8 mouse cellular contexts compared by ENCODE assay signal in the genomic region with DNA sequence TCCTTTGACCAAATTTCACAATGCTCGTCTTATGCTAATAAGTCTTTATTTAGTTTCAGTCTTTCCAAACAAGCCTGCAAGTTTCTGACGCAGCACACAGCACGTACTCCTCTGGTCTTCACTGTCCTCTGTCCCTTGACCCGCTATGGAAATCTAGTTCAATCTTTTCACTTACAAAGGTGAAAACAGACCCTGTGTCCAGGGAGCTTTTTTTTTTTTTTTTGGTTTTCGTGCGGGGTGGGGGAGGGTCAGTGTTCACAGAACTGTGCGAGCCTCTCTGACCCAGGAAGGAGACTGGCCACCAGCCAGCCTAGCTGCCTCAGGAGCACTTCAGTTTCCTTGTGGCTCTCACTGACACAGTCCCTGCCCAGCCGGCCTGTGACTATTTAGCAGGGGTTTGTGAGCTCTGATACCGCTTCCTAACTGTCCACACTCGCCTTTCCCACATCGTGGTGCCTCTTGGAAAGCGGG. TPM values are rescaled to one million over a fixed set of nuclear protein-coding genes. Genes with fewer than 3 reads are reported as not detected.
A peak's percentile ranks its signal among the peaks of the same experiment; 100 is the strongest.
DNase-seq lines count a peak whose midpoint lies in the region; ATAC-seq and TF ChIP-seq lines count a peak whose summit lies in the region.

No protein-coding gene starts in this region.

- H3K9ac ChIP-seq in hindbrain, postnatal 0 days (replicated peaks; ENCODE audit: low read length): no peak overlapping the region

- intact Hi-C loops in left cerebral cortex, postnatal 4 days (cut with DNase I): no loop called here

- H3K27me3 ChIP-seq in hindbrain, postnatal 0 days (ENCODE audit: insufficient read depth, low read length): no peaks in the 10 kb centered on the region
- no peaks in the 10 kb centered on the region for H3K27me3 ChIP-seq in megakaryocyte, embryonic 14.5 days (replicated peaks)

- H3K9me3 ChIP-seq in hindbrain, postnatal 0 days (ENCODE audit: low read length): no peaks in the 10 kb centered on the region
- H3K9me3 ChIP-seq in megakaryocyte, embryonic 14.5 days: no peaks in the 10 kb centered on the region

- no peak for TF ChIP-seq CTCF in hindbrain, postnatal 0 days (IDR thresholded peaks at IDR 0.05; ENCODE audit: low read depth)

- H3K27ac ChIP-seq in hindbrain, postnatal 0 days: peak overlapping the region; percentile 22; the same call in 1 of the 2 replicates

- no peak overlapping the region for H3K4me3 ChIP-seq in hindbrain, postnatal 0 days (ENCODE audit: low read length)
- peak overlapping the region; percentile 87 for H3K4me3 ChIP-seq in megakaryocyte, embryonic 14.5 days (replicated peaks)

- H3K4me1 ChIP-seq in hindbrain, postnatal 0 days (ENCODE audit: insufficient read depth, low read length): 0 out of 2 replicates have a peak, but pooled peaks cover 7% of the 10 kb centered on the region
- H3K4me1 ChIP-seq in megakaryocyte, embryonic 14.5 days: peaks cover 60% of the 10 kb centered on the region

- no peaks in the 10 kb centered on the region for H3K36me3 ChIP-seq in hindbrain, postnatal 0 days (ENCODE audit: insufficient read depth, low read length)
- H3K36me3 ChIP-seq in megakaryocyte, embryonic 14.5 days (replicated peaks; ENCODE audit: low read length): no peaks in the 10 kb centered on the region

- peak; percentile 61 for ATAC-seq in common myeloid progenitor, adult 5-6 weeks (replicated peaks; ENCODE audit: low read depth, poor library complexity, severe bottlenecking)
- 0 out of 2 replicates have a peak, but pooled peaks have one; percentile 47 for ATAC-seq in hindbrain, postnatal 0 days
- no peak for ATAC-seq in CD4-positive, CD25-positive, alpha-beta regulatory T cell, adult 4 months

- 11% methylated on average over 12 of the region's 12 CpGs for WGBS in hindbrain, postnatal 0 days

- DNase-seq in adrenal gland, postnatal 14 days: peak; percentile 87
- peak; percentile 58 for DNase-seq in gastrocnemius, postnatal 25 days
- peak; percentile 71 for DNase-seq in hindbrain, postnatal 0 days (ENCODE audit: low spot score)
- DNase-seq in left cerebral cortex, postnatal 4 days: peak; percentile 93
- DNase-seq in right cerebral cortex, adult 2 months (ENCODE audit: low spot score in 2 of 2): peak; percentile 44 to 64

- H3K4me2 ChIP-seq in hindbrain, postnatal 0 days (ENCODE audit: low read depth, low read length): peak overlapping the region; percentile 40

RNA-seq across cellular contexts. Expression of gene Psma1, which starts 16.6 kb away (rescaled TPM):
- total RNA-seq in adrenal gland, postnatal 14 days (2021): 163 and 166 TPM in 2 replicates
- total RNA-seq in common myeloid progenitor, adult 5-6 weeks (2017): 295 and 333 TPM in 2 replicates
- 10 to 100 TPM; 90.6 to 99.7 TPM for total RNA-seq in gastrocnemius, postnatal 25 days (2021)
- 141 and 144 TPM in 2 replicates for total RNA-seq in hindbrain, postnatal 0 days (2014; rRNA removed)
- 331 and 342 TPM in 2 replicates for polyA plus RNA-seq in hindbrain, postnatal 0 days (2015; fragmentation: Nextera tagmentation; extraction: Ambion mirVana)
- total RNA-seq in left cerebral cortex, postnatal 4 days (2021): 100 to 1,000 TPM; 161 to 164 TPM
- 1.9 and 4.9 TPM in 2 replicates for polyA plus RNA-seq in megakaryocyte, embryonic 14.5 days (2012; ENCODE audit: insufficient read depth, low replicate concordance)
- polyA plus RNA-seq in CD4-positive, CD25-positive, alpha-beta regulatory T cell, adult 4 months (2017; shearing (Covaris generic)): 100 to 1,000 TPM; 218 to 222 TPM

RNA-seq across cellular contexts. Expression of gene Copb1, which starts 38.0 kb away (rescaled TPM):
- total RNA-seq in adrenal gland, postnatal 14 days (2021): 117 and 120 TPM in 2 replicates
- total RNA-seq in common myeloid progenitor, adult 5-6 weeks (2017): 93.3 and 101 TPM in 2 replicates
- total RNA-seq in gastrocnemius, postnatal 25 days (2021): 10 to 100 TPM; 24.1 to 27.9 TPM
- 44.8 and 47.2 TPM in 2 replicates for total RNA-seq in hindbrain, postnatal 0 days (2014; rRNA removed)
- polyA plus RNA-seq in hindbrain, postnatal 0 days (2015; fragmentation: Nextera tagmentation; extraction: Ambion mirVana): 66.3 and 69.9 TPM in 2 replicates
- 10 to 100 TPM; 76.7 to 80.3 TPM for total RNA-seq in left cerebral cortex, postnatal 4 days (2021)
- polyA plus RNA-seq in megakaryocyte, embryonic 14.5 days (2012; ENCODE audit: insufficient read depth, low replicate concordance): 3.3 TPM in 1 of 2 replicates, not detected in the other
- 100 to 1,000 TPM; 108 to 135 TPM for polyA plus RNA-seq in CD4-positive, CD25-positive, alpha-beta regulatory T cell, adult 4 months (2017; shearing (Covaris generic))
